Mouse (Mus musculus): ENCODE data around the gene Pfkfb3.
"Not testable (repeated sequence)": the region's sequence is repeated elsewhere in the genome, so short reads cannot be mapped to it uniquely, and the experiment has no call there.

Gene Pfkfb3

DNA sequence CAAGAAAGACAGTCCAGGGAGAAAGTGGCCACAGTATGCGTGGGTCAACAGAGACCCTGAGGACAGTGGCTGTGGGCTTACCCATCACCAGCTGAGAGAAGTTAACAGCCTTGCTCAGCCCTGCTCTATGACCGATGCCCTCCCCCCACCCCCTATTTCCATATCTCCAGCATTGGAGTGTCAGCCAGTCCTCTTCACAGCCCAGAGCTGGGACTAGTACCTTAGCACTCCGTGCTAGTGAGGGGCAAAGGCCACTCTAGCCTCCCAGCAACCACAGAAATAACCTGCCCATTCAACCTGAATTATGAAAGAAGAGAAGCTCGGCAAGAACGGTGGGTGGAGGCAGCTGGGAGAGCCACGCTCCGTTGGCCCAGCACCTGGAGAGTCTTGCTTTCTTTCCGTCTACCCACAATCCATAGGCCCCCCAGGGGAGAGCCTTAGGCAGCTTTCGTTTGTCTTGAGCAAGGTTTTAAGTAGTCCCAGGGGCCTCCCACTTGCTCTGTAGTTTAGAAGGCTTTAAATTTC, 1.5 kb downstream of the Pfkfb3 start:
- in situ Hi-C loops (cut with MboI, MseI) = loop anchor here (25.0 kb wide), 1 partner anchor 860 kb away; the partner anchor contains the start of gene Mindy3

- in situ Hi-C loops (cut with MboI, MseI) = loop anchor here (25.0 kb wide), 1 partner anchor 861 kb away; the partner anchor contains the start of gene Mindy3
These were observed 2.2 kb downstream of the Pfkfb3 start for GRCm38 (mm10) chr2:11551726-11552125.

GRCm38 (mm10) chr2:11548508-11548907, 5.4 kb downstream of the Pfkfb3 start:
- in situ Hi-C loops (cut with MboI, MseI) = loop anchor here (5.0 kb wide), 1 partner anchor 46 kb away; no protein-coding TSS in a partner anchor

GRCm38 (mm10) chr2:11547609-11548008, 6.3 kb downstream of the Pfkfb3 start:
- in situ Hi-C loops (cut with MboI, MseI) = loop anchor here (5.0 kb wide), 1 partner anchor 45 kb away; no protein-coding TSS in a partner anchor

GRCm38 (mm10) chr2:11546091-11546490, 7.8 kb downstream of the Pfkfb3 start:
- in situ Hi-C loops (cut with MboI, MseI) = loop anchor here (5.0 kb wide), 1 partner anchor 44 kb away; no protein-coding TSS in a partner anchor

GRCm38 (mm10) chr2:11545380-11545779, 8.5 kb downstream of the Pfkfb3 start:
- in situ Hi-C loops (cut with MboI, MseI) = loop anchor here (5.0 kb wide), 1 partner anchor 43 kb away; no protein-coding TSS in a partner anchor

- in situ Hi-C loops (cut with MboI, MseI) = no loop called here
These were observed 9.5 kb downstream of the Pfkfb3 start for GRCm38 (mm10) chr2:11544342-11544741.

DNA sequence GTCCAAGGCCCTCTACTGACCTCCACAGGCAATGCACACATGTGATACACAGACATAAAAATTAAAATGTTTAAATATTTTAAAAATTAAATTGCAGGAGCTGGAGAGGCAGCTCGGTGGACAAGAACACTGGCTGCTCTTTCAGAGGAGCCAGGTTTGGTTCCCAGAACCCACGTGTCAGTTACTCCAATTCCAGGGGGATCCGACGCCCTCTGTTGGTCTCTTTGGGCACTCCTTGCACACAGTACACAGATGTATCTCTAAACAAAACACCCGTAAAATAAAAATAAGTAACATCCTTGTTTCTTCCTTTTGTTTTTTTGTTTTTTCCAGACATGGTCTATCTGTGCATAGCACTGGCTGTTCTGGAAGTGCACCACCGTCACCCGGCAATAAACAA, 10.7 kb downstream of the Pfkfb3 start:
- in situ Hi-C loops (cut with MboI, MseI) = no loop called here

GRCm38 (mm10) chr2:11542640-11543039, 11.2 kb downstream of the Pfkfb3 start:
- in situ Hi-C loops (cut with MboI, MseI) = no loop called here

DNA sequence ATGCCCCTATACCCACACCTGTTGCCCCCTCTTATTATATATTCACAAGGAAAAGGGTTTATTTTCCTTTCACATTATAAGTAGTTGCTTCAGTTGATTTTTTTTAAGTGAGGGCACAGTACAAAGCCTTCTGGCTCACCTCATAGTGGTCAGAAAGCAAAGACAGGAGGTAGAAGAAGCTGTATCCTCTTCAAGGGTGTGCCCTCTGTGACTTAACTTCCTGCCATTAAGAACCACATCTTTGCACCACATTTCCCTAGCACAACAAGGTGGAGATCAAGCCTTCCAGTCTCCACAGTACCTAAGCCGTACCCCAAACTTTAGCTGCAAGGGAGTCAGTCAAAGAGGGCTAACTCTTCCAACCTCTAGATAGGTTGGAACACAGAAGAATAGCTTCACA, 11.8 kb downstream of the Pfkfb3 start:
- in situ Hi-C loops (cut with MboI, MseI) = no loop called here

DNA sequence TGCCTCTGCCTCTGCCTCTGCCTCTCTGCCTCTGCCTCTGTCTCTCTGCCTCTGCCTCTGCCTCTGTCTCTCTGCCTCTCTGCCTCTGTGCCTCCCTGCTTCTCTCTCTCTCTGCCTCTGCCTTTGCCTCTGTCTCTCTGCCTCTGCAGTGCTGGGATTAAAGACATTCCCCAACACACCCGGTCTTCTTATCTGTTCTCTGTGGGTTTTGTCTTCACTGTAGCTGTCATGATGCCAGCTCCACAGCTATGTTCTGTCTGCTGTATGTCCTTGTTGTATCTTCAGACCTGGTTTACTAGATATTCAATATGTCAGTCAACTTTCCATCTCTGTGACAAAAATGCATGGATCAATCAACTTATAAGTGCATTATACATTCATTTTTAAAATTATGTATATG, 12.3 kb downstream of the Pfkfb3 start:
- in situ Hi-C loops (cut with MboI, MseI) = not testable (repeated sequence)

DNA sequence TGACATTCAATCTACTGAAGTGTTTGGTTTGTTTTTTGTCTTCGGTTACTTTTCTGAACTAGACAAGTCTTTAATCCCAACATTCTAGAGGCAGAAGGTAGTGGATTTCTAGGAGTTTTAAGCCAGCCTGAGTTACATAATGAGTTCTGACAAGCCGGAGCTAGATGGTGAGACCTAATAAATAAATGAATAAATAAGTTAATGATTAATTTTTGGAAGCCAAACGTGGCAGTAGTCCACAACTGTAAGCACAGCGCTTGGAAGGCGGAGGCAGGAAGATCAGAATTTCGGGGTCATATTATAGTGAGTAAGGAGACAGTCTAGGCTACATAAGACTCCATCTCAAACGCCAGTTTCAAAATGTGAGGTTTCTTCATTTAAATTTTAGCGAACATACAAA, 17.9 kb downstream of the Pfkfb3 start:
- in situ Hi-C loops (cut with MboI, MseI) = no loop called here

DNA sequence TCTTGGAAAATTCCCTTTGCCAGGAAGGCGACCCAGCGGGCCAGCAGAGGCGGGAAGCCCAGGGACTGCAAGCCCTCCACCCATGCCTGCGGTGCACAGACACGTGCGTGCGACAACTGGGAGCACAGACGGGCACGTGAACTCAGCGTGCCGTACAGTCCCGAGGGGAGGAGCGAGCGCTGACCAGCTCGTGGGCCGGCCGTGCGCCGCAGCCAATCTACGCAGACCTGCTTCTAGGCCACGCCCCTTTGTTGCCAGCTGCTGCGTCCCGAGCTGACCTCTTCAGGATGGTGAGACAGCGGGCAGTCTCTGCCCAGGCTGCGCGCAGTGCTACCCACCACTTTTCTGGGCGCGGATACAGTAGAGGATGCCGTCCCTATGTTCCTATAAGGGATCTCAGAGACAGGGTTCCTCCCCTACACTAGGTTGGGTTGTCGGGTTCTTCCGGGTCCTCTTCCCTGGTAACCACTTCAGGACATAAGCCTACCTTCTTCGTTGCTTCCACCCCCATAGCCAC, 18.4 kb downstream of the Pfkfb3 start:
- in situ Hi-C loops (cut with MboI, MseI) = no loop called here

GRCm38 (mm10) chr2:11534826-11535225, 19.1 kb downstream of the Pfkfb3 start:
- in situ Hi-C loops (cut with MboI, MseI) = no loop called here

DNA sequence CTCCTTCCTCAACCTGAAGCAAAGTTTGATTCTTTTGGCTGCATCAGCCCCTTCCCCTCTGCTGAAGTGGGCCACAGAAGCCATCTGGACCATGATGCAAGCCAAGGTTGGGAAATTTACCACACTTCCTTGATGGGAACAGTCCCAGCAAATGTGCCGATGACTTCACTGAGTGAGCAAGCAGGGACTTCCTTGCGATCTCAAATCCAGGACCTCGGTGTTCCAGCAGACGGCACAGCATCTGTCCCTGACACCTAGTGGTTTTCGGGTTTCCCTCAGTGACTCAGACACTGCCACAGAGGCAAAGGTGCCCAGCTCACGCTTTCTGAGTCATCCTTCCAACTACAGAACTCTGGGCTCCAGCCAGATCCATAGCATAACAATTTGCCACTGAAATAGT, 23.8 kb downstream of the Pfkfb3 start:
- in situ Hi-C loops (cut with MboI, MseI) = no loop called here

- in situ Hi-C loops (cut with MboI, MseI) = no loop called here
These were observed 27.8 kb downstream of the Pfkfb3 start for GRCm38 (mm10) chr2:11526063-11526462.

- in situ Hi-C loops (cut with MboI, MseI) = no loop called here
These were observed 29.1 kb downstream of the Pfkfb3 start for GRCm38 (mm10) chr2:11524736-11525135.

- in situ Hi-C loops (cut with MboI, MseI) = no loop called here
These were observed 32.1 kb downstream of the Pfkfb3 start for GRCm38 (mm10) chr2:11521758-11522157.

DNA sequence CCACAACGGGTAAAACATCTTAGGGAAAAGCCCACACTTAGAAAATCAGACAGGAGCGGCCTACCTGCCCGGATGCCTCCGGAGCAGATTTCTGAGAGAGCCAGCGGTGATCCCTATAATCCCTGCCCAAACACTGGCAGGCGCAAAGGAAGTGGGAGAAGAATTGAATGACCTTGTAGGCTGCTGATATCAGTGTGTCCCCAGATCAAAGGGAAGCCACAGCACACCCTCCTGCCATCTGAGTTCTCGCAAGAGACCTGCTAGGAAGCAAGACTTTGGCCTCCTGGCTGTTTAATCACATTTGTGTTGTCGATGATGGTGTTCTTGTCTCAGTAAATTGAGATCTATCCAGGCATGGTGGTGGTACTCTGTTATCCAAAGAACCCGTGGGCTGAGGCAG, 33.1 kb downstream of the Pfkfb3 start:
- in situ Hi-C loops (cut with MboI, MseI) = no loop called here

- in situ Hi-C loops (cut with MboI, MseI) = no loop called here
These were observed 38.0 kb downstream of the Pfkfb3 start for GRCm38 (mm10) chr2:11515828-11516227.

DNA sequence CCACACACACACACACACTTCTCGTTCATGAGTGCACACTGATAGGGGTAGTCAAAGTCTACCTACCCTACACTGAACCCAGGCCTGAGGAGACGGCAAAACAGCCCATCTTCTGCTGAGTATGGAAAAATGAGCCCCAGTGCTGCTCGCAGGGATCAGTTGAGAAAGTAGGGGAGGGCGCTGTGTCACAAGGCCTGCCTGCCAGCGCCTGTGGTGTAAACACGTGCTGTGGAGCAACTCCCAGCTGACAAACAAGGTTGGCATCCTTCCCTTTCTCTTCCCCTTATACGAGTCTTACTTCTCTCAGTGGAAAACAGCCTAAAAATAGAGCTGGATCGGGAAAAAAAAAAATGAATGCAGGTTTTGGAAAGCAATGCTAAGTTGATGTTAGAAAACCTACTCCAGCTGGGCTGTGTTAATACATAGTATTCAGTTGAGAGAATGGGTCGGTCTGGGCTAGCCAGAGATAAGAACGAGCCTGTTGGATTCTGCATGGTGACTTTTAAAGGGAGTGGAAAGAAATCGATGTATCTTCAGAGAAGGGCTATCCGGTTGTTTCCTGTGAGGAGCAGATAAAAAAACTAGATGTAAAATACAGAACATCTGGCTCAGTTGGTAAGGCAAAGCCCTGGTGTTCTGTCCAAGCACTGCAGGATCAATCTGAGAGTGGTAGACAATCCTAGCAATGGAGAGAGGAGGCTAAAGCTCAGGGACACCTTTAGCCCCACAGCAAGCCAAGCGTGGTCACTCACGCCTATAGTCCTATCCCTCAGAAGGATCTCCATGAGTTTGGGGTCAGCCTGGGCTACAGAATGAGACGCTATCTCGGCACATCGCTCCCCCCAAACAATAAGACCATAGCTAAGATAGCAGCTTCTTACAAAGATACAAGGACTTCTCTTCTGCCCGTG, 40.6 kb downstream of the Pfkfb3 start:
- in situ Hi-C loops (cut with MboI, MseI) = no loop called here

- in situ Hi-C loops (cut with MboI, MseI) = no loop called here
These were observed 41.8 kb downstream of the Pfkfb3 start for GRCm38 (mm10) chr2:11512127-11512526.

Data from T-helper 1 cell (primary cell).